Mouse (Mus musculus) midbrain, embryonic 14.5 days (tissue): ENCODE measurements at regions not wholly inside any gene's neighbourhood (a gene's known extent, or its start where the extent isn't known, plus 50 kb on each side); places are given as distances from the start of the nearest gene placed in this dataset.

Source experiments
- ATAC-seq: fragments of 200-750 bp; cut with Nextera tagmentation; 2 replicates; pipeline ENCODE4 v1.8.0; 2017; ENCODE audit warnings: moderate number of reproducible peaks, moderate library complexity; ENCODE audit not compliant: low FRiP score, low TSS enrichment
- DNase-seq: peaks from one replicate; pipeline ENCODE4 v3.0.0-alpha.2; 2015
- H3K27ac ChIP-seq: fragments of 300-500 bp; sonication (generic); replicated peaks from 2 replicates; pipeline ENCODE4 v1.5.1; 2014; ENCODE audit warnings: mild to moderate bottlenecking, low read depth, low read length, moderate library complexity
- H3K27me3 ChIP-seq: fragments of 300-500 bp; sonication (generic); 2 replicates; pipeline ENCODE4 v1.6.1; 2014; ENCODE audit warnings: low read length, control low read depth, mixed read lengths; ENCODE audit not compliant: control insufficient read depth, insufficient read depth
- H3K36me3 ChIP-seq: fragments of 300-500 bp; sonication (generic); 2 replicates; pipeline ENCODE4 v1.6.1; 2014; ENCODE audit warnings: low read length, control low read depth; ENCODE audit not compliant: control insufficient read depth, insufficient read depth
- H3K4me1 ChIP-seq: fragments of 300-500 bp; sonication (generic); 2 replicates; pipeline ENCODE4 v1.6.1; 2014; ENCODE audit warnings: mild to moderate bottlenecking, antibody characterized with exemption, low read length, control low read depth; ENCODE audit not compliant: control insufficient read depth, insufficient read depth
- H3K4me2 ChIP-seq: fragments of 300-500 bp; sonication (generic); 2 replicates; pipeline ENCODE4 v1.6.1; 2014; ENCODE audit warnings: mild to moderate bottlenecking, low read length, moderate library complexity
- H3K4me3 ChIP-seq: fragments of 300-500 bp; sonication (generic); replicated peaks from 2 replicates; pipeline ENCODE4 v1.5.1; 2014; ENCODE audit warnings: low read depth, low read length
- H3K9ac ChIP-seq: fragments of 300-500 bp; sonication (generic); replicated peaks from 2 replicates; pipeline ENCODE4 v1.6.1; 2014; ENCODE audit warnings: mild to moderate bottlenecking, low read length, moderate library complexity
- H3K9me3 ChIP-seq: fragments of 300-500 bp; sonication (generic); 2 replicates; pipeline ENCODE4 v1.6.1; 2016; ENCODE audit warnings: low read length, control low read depth, mixed read lengths; ENCODE audit not compliant: control insufficient read depth
- WGBS: fragments of 180-500 bp; shearing (Covaris S2); extraction: QIAGEN DNeasy Blood & Tissue Kit; methylation state at CpG from one replicate; pipeline ENCODE4 v1.1.7; 2014; 5-methylcytosine and 5-hydroxymethylcytosine counted together

DNA sequence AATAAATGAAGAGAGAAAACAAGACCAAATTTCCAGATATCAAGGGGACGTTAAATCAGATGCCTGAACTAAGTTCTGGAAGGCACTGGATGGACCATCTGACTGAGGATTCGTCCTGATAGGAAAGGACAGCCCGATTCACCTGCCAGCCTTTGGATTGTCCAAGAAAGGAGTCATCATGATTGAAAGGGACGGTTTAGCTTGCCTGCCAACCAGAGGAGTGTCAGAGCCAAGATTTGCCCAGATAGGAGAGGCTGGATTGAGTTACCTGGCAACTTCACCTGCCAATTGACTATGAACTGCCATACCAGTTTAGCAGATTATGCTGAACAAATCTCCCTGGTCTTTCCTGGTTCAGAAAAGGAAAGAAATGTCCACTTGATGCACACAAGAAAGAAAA, 73.3 kb upstream of the Zwint start:
- H3K4me3 ChIP-seq = no peak overlapping the region
- H3K4me2 ChIP-seq = no peak overlapping the region
- ATAC-seq (no peak), DNase-seq (no peak)
- H3K27me3 ChIP-seq = no peaks in the 10 kb centered on the region
- no peak overlapping the region for H3K9ac ChIP-seq
- H3K4me1 ChIP-seq = no peaks in the 10 kb centered on the region
- 86% methylated on average over 4 of the region's 4 CpGs for WGBS
- no peaks in the 10 kb centered on the region for H3K9me3 ChIP-seq
- H3K36me3 ChIP-seq = no peaks in the 10 kb centered on the region
- H3K27ac ChIP-seq = no peak overlapping the region

DNA sequence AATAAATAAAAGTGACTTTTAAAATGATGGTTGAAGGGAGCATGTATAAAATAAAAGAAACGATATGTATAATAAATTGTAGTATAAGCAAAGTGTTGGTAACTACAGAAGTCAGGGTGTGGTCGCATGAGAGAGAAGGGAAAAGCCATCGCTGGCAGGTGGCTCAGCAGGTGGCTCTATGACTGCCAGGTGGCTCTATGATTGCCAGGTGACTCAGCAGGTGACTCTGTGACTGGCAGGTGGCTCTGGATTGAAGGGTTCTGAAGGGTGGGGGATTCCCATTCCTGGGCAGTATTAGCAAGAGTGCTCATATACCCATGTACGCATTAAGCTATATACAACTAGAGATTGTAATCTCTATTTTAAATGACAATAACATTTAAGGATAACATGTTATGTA, 66.1 kb upstream of the Zwint start:
- Histone ChIP-seq H3K27me3 (no peaks in the 10 kb centered on the region), H3K27ac (no peak overlapping the region), H3K4me3 (no peak overlapping the region), H3K9me3 (no peaks in the 10 kb centered on the region), H3K4me1 (no peaks in the 10 kb centered on the region), H3K36me3 (no peaks in the 10 kb centered on the region), H3K9ac (no peak overlapping the region), H3K4me2 (no peak overlapping the region)
- DNase-seq = no peak
- WGBS = 90% methylated on average over 4 of the region's 4 CpGs
- no peak for ATAC-seq

DNA sequence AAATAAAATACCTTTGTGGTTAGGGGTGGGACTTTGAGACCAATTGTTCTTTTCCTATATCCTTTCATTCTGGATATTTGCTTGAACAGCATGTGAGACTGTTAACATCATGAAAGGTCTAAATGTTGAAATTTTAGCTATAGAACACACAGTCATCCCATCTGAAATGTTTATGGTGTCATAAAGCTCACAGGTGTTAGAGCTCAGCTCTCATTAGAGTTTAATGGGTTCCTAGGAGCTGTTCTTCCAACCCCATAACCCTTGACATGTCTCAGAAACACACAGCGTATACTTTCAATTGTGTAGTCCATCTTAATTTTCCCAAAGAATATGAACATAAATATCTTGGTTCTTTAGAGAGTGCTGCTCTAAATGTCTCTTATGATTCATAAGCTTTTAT, 61.6 kb upstream of the Zwint start:
- Histone ChIP-seq H3K27me3 (no peaks in the 10 kb centered on the region), H3K9ac (no peak overlapping the region), H3K4me2 (no peak overlapping the region), H3K9me3 (no peaks in the 10 kb centered on the region), H3K4me1 (no peaks in the 10 kb centered on the region), H3K36me3 (no peaks in the 10 kb centered on the region), H3K27ac (no peak overlapping the region), H3K4me3 (no peak overlapping the region)
- ATAC-seq (no peak), DNase-seq (no peak)
- WGBS = 96% methylated on average over 1 of the region's 1 CpGs
